Mouse (Mus musculus) naive thymus-derived CD4-positive, alpha-beta T cell, adult 2 months (primary cell): ENCODE data around the gene Prkca.

ENCODE experiments used
- DNase-seq: peaks from one replicate; pipeline ENCODE4 v3.0.0-alpha.2; 2011; ENCODE audit warnings: low read depth

The Prkca gene

DNA sequence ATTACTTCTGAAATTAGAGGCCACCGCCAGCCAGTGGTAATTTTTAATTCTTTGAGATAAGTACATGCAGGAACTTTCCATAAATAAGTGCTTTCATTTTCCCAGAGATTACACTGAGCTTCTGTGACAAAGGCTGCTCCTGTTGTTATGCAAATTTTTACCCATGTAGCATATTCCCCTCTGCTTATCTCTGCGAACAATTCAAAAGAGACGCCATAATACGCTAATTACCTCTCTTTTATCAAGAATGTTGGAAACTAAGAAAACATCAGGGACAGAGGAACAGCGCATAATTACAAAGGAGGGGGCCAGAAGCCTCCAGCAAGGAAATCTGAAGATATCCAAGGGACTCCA is 138.9 kb downstream of the Prkca start:
- DNase-seq, result no peak

DNA sequence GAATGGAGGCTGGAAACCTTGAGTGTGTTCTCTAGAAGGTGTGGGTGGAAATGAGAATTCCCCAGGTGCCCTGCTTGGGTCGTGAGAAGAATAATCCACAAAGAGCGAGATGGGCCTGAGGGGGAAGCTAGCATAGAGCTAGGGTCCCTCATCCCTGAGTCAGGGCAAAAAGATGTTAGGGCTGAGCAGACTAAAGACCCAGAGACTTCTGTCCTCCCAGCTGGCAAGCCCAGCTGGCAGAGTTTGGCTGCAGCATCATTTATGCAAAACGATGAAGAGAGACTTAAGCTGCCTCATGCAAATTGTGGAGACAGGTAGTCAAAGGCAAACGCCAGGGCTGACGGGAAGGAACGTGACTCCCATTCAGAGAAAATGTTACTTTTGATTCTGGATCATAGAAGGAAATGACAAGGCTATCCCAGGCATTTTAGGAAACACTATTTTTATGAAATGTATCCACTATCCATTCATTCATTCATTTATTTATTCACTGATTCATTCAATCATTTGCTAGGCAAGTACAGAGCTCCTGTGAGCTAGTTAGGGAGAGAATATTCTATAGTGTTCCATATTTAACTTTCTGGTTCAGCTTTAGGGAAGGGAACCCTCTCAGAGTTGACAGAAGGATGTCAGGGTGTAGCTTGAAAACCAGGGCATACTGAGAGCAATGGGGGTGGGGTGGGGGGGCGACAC is 139.4 kb downstream of the Prkca start:
- no peak for DNase-seq

DNA sequence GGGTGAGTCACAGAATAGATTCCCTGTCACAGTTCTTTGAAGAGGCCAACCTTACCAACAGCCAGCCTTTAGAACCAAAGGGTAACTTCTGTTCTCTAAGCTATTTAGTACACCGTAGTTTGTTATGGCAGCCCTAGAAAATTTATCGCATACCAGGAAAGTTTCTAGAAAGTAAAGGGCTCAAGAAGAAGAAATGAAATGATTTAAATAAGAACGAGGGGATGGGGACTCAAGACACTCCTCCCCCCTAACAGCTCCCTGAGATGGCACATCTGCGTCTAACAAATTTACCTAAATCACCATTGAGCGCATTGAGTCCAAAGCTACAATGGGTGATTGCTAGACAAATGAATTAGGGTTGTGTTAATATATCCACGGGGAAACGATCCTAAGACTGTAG is 140.9 kb downstream of the Prkca start:
- no peak for DNase-seq

DNA sequence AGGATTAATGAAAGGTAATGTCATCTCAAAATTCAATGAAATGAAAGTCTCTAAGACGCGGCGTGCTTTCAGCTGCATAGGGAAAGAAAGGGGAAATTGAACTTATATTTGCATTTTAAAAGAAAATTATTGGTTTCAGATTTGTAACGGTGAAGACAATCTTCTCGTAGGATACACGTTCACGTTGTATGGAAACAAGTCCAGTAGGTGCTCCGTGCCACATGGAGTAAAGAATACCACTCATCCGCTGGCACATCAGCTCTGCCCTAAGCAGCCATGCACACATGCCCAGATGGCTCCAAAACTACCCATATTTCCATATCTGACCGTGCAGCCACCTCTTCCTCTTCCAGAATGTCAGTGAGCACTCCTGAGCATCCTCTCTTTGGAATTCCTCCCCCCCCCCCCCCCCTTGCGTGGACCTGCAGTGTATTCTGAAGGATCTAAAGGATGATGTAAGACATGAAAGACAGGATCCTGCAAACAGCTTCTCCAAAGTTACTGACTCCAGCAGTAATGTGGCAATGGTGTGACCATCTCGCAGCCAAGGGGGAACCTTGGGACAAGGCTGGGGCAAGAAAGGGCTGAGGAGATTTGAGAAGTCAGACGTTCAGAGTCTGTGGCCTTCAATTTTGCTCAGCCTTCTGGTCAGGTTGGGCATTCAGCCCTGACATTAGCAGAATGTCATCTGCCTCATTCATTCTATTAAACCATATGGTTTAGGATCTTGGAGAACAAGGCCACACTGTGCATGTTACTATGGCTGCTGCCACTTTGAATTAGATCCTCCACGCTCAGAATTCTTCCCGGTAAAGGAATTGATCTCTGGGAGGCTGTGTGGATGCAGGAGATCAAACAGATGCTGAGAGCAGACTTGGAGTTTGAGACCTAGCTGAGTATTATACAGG is 142.8 kb downstream of the Prkca start:
- DNase-seq, result no peak

DNA sequence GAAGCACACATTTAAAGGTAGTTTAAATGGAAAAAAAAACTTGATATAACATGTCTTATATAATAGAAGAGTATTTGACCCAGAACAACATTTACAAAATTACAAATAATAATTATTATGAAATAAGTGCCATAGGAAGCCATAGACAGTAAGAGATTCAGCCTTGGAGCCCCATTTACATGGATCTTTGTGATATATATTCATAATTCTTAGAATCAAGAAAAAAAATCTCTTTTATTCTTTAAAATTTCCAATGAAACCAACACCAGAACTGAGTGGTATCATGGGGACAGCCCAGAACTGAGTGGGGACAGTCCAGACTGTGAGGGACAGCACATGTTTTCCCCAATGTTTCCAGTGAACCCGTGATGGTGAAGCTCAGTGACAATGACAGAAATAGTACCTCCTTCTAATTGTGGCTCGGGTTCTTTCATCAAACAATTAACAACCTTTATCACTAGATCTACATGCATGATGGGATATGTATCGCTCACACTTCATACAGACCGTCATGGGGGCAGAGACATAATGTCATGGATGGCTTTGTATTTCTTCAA is 144.2 kb downstream of the Prkca start:
- no peak for DNase-seq

DNA sequence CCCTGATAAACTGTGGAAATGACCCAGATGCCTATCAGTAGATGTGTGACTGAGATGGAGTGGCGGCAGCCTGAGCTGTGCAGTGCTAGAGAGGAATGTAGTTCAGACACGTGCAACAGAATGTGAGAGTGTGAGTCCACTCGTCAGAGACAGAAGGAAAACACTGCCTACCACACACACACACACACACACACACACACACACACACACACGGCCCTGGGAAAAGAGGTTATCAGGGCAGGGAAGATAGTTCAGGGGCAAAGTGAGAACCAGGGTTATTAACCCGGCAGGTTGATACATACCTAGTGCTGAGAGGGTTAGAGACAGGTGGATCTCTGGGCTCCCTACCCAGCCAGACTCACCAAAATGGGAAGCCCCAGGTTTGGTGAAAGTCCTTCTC is 145.1 kb downstream of the Prkca start:
- DNase-seq, result no peak

DNA sequence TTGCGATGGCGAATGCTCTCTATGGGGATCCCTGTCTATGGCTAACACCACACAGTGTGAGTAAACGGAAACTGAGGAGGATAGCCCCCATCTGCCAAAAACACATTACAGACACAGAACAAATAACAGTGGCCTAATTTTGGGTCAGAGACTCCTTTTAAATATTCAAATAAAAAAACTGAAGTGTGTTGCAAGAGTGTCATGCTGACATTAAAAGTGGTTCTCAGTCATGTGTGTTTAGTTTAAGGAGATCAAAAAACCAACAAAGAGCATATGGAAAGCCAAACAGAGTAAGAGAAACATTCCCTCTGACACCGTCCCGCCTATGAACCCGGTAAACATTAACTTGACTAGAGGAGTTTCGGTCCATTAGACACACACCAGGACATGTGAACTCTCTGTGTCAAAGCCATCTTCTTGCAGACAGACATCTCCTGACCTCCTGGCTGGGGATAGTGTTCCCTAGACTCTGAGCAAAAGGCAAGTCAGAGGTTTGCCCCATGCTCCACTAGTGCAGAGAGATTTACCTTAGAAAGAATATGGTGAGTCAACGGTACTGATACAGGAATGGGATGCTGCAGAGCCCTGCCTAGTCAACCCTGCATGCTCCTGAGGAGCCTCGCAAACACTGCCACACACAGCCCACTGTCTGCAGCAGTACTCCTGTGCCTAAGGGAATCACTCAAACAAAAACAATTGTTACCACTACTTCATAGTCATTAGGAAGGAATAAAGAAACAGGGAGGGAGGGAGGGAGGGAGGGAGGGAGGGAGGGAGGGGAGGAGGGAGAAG is 146.1 kb downstream of the Prkca start:
- DNase-seq, result no peak

DNA sequence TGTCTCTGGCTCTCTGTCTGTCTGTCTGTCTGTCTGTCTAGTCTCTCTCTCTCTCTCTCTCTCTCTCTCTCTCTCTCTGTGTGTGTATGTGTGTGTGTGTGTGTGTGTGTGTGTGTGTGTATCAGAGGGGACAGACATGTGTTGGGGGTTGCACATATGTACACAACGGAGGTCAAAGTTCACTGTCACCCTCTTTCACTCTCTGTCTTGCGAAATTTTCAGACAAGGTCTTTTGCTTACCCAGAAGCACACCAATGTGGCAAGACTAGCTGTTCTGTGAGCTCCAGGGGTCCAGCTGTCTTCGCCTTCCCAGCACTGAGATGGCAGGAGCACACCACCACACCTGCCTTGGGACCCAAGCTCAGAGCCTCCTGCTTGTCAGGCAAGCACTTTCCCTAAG is 146.9 kb downstream of the Prkca start:
- no peak for DNase-seq

DNA sequence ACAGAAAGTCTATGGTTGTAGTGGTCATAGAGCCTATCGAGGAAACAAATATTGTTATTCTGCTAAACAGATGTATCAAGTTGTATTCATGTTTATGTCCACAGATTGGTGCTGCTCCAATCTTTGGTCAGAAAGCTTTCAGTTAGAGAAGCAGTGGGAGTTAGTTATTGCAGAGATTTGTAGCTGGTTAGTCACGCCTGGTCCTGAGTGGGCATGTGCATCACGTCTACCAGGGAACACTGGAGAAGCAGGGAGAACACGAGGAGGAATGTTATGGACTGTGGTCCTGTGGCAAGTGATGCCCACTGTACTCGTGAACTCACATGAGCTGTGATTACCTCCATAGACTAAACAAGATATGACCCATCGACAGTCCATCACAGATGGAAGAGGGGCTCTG is 153.4 kb downstream of the Prkca start:
- no peak for DNase-seq

DNA sequence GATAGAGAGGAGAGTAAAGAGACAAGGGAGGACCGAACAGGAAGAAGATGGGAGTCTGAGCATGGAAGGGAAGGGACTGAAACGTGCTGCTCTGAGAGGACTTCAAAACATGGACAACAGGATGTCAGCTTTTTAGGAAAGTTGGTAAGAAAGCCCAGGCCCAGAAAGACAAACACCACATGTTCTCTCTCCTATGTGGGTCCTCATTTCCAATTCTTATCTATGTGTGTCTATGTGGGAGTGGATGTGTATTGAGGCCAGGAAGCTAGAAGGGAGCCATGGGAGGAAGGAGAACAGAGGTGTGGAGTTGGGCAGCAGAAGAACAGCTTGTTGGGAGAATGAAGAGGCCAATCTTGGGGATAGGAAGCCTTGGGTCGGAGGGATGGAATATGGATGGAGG is 154.4 kb downstream of the Prkca start:
- no peak for DNase-seq

DNA sequence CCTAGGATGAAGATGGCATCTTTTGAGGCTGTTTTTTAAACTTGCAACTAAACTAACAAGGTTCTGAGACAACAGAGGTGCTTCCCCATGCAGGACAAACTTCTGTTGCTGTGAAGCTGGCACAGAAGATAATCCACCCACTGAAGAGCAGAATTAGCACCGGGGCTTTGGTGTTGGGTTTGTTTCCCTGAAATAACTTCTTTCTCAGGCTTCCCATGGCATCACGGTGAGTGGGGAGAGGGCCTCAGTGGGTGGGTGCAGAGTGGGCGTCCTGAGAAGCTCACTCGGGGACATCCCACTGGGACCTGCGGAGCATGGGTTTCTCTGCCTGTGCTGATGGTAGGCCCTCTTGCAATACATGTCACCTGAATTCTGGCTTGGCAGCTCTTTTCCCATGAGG is 161.3 kb downstream of the Prkca start:
- DNase-seq, result no peak

DNA sequence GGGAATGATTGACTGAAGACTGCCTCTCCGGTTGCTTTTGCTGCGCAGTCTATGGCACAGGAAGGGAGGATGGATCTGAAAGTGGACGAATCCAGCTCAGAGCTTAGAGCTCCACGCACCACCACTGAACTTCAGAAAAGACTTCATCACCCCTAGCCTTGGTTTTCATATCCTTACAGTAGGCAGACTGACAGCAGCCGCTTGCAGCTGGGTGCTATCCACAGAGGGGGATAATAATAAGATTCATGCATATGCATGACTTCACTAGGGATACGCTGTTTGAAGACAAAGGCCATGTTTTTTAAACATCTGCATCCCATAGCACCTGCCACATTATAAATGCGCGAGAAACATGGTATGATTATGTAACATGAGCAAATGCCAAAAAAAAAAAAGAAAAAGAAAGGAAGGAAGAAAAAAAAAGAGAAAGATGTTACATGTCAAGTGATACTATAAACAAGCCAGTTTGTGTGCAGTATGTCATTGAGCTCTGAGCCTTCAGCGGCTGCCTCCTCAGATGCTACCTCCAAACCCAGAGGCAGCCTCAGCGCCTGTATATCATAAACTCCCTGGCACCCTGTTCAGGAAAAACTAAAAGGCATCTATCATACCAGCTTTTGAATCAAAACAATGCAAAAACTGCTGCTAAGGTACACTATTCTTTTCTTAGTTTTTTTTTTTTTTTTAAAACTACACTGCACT is 162.6 kb downstream of the Prkca start:
- DNase-seq, result no peak

DNA sequence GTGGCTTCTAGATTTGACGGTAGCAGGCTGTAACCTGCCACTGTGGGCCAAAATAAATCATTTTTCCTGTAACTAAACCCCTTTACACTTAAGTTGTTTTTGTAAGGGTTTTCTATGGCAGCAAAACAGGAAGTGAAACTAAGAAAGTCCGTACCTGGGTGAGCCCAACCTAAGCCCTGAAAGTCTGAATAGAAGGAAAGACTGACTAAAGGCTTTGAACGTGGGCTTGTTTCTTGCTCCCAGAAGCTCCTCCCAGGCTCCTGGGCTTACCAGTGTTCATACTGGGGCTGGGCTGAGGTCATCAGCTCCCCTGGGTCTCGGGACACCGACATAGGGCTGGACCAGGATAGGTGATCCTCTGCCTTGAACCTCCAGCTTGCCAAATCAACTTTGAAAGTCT is 164.9 kb downstream of the Prkca start:
- DNase-seq, result peak; percentile 63

DNA sequence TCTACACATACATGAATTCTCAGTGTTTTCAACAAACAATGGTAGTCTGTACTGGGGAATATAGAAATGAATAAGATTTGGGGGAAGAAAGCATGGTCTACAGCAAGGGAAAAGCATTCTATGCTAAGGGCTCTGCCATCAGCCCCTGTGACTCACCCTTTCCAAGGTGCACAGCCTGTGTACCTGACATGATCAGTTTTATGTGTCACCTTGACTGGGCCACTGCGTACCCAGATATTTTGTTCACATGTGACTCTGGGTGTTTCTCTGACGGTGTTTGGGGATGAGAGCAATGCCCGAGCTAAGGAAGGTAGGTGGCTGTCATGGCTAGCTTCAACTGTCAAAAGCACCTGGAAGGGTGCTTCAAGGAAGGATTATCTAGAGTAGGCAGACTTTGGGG is 165.5 kb downstream of the Prkca start:
- peak; percentile 37 for DNase-seq

DNA sequence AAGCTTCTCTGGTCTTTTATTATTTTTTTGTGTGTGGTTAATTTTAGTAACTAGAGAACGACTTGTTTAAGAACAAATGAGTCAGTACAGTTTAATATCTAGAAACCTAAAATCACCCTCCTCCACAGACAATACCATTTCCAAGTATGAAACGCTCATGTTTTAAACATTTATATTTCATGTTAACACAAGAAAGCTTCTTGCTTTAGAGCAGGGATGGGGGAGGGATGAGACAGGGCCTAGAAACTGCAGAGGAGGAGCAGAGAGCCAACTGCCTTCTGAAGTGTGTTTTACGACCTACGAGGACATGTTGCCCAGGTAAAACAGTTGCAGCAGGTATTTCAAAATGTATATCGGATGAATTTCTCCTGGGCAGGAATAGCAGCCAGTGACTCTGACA is 167.0 kb downstream of the Prkca start:
- DNase-seq, result no peak

DNA sequence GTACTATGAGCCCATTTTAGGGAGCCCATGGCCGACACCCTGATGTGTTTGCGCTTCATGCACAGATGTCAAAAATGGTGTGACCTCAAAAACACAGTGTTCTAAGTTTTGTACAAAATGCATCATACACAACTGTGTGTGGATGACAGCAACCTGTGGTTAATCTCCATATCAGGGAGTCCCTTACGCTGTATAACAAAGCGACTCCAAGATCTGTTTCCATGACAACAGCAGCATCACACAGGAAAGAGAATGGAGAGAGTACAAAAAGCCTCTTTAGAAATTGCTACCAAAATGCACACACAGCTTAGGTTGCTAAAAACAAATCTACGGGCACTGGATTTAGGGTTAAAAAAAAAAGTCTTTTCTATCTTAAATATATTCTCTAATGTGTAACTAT is 171.8 kb downstream of the Prkca start:
- DNase-seq, result no peak

DNA sequence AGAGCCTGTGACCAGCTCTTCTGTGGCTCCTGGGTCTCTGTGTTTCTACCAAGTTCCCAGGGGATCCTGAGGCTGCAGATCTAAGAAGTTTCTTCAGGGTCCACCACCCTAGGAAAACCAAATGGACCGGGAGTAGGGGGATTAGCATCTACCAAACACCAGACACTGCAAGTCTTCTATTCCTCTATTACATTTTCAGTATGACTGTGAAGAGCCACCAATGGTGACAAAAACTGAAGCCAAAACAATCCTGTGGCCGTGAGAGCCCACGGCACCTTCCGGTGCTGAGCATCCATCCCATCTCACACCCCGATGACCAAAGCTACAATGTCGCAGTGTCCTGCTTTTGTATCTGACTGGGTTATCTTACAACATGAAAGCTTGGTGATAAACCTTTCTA is 172.5 kb downstream of the Prkca start:
- no peak for DNase-seq

DNA sequence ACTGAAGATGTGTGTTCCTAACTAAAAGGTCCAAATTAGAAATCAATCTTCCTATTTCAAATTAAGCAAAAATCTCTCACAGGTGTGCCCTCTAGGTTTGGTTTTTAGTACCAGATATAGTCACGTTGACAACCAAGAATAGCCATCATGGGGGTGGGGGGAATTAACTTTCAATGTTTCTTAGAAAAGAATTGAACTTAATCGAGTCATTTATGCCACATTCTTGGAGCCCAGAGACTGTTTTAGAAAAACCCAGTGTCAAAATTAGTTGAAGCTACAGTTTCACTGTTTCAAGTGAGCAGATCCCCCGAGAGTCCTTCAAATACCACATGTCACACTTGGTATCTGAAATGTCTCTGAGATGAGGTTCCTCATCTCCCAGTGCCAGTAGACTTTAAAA is 173.6 kb downstream of the Prkca start:
- DNase-seq, result no peak

DNA sequence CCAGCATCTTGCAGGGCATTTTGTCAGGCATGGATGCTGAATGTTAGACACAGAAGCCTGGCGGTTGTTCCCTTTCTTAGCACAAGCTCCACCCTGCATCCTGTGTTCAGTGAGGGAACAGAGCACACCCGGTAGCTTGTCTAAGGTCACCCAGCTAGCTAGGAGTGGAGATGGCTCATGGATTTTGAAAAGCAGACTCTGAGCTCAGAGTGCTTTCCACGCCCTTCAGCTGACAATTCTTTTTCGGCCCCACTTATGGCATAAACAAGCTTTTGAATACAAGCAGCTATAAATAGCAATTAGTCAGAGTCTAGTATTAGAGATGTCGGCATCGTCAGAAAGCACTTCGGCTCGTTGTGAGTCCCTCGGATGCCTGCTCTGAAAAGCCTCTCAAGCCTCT is 178.0 kb downstream of the Prkca start:
- no peak for DNase-seq

DNA sequence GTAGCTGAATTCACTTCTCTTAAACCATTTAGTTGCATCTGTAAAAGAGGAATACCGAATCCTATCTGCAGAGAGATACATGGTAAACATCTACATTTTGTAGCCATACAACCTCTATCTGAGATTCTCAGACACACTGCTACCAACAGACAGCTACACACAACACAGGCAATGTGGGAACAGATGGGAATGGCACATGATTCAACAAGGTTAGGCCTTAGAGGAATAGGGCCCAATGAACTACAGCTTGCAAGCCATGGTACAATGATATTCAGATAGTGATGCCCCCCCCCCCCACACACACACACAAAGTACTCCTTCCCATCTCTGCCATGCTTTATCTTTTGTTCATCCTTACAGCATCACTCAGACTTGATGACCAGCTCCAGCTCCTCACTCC is 181.1 kb downstream of the Prkca start:
- DNase-seq, result no peak

DNA sequence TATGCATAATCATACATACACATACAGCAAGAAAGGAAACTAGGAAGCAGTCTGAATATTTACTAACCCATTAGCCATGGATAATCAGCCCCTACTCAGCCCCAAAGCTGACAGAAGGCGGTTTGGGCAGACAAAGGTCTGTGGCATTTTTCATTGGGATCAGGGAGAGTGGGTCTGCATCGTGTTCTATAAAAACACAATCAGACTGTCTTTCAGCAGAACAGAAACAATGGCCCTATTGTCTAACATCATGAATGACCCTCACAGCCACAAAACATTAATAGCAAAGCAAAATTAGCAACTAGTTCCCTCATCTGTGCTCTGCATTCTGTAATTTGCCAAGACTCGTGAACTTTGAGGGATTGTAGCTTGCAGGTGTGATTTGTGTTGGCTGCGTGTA is 181.6 kb downstream of the Prkca start:
- no peak for DNase-seq

DNA sequence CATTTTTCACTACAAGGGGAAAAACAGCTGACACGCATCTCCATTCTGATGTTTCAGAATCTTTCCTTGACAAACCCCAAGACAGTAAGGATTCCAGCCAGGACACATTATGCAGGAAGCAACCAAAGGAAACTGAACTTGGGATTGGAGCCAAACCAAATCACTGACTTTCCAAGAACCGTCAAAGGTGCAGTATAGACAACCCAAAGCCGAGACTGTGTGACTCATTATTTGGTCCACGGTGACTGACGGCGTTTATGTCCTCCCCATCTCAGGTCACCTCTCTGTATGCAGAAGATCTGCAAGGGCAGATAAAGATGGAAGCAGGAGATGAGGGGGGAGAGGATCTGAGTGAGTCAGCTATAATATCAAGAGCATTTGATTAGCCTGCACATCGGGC is 183.7 kb downstream of the Prkca start:
- no peak for DNase-seq
